Mouse (Mus musculus) gastrocnemius, adult 2 months (tissue): ENCODE data around the gene Rabggta. TPM values are rescaled to one million over a fixed set of nuclear protein-coding genes. Genes with fewer than 3 reads are reported as not detected.
"Not testable (repeated sequence)": the region's sequence is repeated elsewhere in the genome, so short reads cannot be mapped to it uniquely, and the experiment has no call there.

Source experiments
- DNase-seq: peaks from one replicate; pipeline ENCODE4 v3.0.0; 2022
- H3K27ac ChIP-seq: fragments of 200-600 bp; 2 replicates; pipeline ENCODE4 v1.8.1; 2022; ENCODE audit warnings: mild to moderate bottlenecking
- H3K4me3 ChIP-seq: fragments of 200-600 bp; 2 replicates; pipeline ENCODE4 v1.8.1; 2022; ENCODE audit warnings: mild to moderate bottlenecking, moderate library complexity
- CTCF ChIP-seq: fragments of 200-600 bp; IDR thresholded peaks from 2 replicates; pipeline ENCODE4 v1.8.1; 2022; ENCODE audit warnings: antibody characterized with exemption, mild to moderate bottlenecking, moderate library complexity
- intact Hi-C: fragments of 180-260 bp; cut with DNase I; formaldehyde crosslinking; loops from one replicate; pipeline ENCODE4 v1.15.1; 2025
- long read RNA-seq, 2 experiments: library from polyadenylated mRNA; stranded (forward); transcript quantifications; one replicate each; pipeline ENCODE4 v2.0.0; 2021
- total RNA-seq, 2 experiments: library from RNA; stranded (reverse); gene quantifications; 2 replicates each; pipeline ENCODE4 v1.2.3; 2021

Gene Rabggta
- 10 to 100 TPM in 1 of 2 experiments, 1 to 10 TPM in 1; 9.8 to 10.6 TPM for total RNA-seq
- long read RNA-seq, experiment 1, transcript Rabggta-202 (17 exons, 1,886 nt), result major isoform, 14 of 18 reads
- long read RNA-seq, experiment 1, partial matches to known transcripts, result 1 of 18 reads
- long read RNA-seq, experiment 1, other reads (novel, unspliced or antisense), result 2 of 18 reads
- long read RNA-seq, experiment 2, transcript Rabggta-202 (17 exons, 1,886 nt), result major isoform, 7 of 17 reads
- long read RNA-seq, experiment 2, partial matches to known transcripts, result 2 of 17 reads
- long read RNA-seq, experiment 2, other reads (novel, unspliced or antisense), result 4 of 17 reads

DNA sequence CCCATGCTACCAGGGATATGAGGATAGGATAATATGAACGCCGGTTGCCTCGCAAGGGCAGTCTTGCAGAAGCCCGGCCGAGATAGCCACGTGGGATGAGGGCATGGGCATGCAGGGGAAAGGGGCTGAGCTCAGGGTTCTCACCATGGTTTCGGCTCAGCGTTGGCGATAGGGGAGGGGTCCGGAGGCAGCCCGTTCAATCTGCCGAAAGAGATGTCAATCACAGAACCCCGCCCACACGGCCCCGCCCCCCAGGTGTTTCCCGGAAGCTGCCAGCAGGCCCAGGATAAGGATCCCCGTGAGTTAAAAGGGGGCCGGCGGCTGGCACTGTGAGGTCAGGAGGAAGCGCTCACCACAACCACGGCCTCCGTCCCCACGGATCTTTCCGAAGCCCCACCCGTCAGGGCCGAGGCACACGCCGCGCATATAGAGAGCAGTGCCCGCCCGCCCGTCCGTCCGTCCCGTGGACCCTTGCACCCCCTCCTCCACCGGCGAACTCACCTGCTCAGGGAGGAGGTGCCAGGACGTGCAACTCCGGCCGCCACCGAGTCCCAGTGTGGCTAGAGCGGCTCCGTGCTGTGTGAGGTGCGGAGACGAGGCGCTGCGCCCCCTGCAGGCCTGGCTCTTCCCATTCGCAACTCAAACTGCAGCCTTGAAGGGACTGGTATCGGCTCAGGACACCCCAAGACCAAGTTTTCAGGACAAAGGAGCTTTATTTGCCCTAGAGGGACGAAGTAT lies at the start of gene Rabggta:
Gene Rabggta (minus strand): TSS at position 564 of the 738 bp plus-strand sequence.
- TF ChIP-seq CTCF, result peak; percentile 92
- intact Hi-C loops, result loop anchor here (5.0 kb wide), 1 partner anchor 40 kb away; the partner anchor contains the start of gene Tinf2
- Histone ChIP-seq H3K4me3 (peak within 1 kb of the TSS; percentile 78), H3K27ac (peak within 1 kb of the TSS; percentile 88)
- peak; percentile 94 for DNase-seq

DNA sequence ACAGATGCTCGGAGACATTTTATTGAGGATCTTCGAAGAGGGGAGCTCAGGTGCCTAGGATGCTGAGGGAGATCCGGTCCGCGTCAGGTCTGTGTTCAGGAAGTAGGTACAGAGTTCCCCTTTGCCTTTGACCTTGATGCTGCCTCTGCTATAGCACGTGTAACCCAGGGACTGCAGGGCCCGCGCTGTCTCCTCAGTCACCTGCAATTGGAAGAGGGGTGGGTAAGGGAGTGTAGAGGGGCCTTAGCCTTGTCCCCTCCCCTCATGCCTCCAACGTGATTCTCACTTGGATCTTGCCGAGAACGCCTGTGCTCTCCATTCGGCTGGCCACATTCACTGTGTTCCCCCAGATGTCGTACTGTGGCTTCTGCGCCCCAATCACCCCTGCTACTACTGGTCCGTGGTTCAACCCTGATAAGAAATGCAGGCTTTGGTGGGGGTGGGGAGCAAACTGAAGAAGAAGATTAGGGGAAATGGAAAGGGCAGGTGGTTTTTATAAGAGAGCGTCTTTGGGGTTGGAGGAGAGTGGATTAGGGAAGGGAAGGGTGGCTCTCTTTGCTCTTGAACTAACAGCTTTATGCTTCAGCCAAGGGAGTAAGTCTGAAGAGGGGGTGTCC lies 47.1 kb upstream of the Rabggta start:
- Histone ChIP-seq H3K27ac (no peak overlapping the region), H3K4me3 (no peak overlapping the region)
- no peak for DNase-seq
- intact Hi-C loops, result no loop called here
- no peak for TF ChIP-seq CTCF

DNA sequence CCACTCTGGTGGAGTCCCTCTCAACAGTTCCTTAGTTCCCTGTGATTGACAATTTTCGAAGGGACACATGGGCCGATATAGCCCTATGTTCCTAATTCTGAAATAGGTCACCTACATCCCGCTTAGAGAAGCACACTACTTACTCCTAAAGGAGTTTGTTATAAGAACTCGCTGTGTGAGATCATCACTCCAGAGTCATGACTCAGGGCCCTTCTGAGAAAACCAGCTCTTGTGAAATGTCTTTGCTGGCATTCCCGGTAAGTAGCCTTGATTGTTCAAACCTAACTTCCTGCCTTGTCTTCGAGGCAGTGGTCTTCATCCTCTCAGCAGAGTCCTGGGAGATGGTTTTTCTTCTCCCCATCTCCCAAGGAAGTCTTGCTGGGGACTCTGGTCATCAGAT lies 46.5 kb upstream of the Rabggta start:
- intact Hi-C loops, result no loop called here
- TF ChIP-seq CTCF, result no peak
- H3K4me3 ChIP-seq, result no peak overlapping the region
- H3K27ac ChIP-seq, result no peak overlapping the region
- DNase-seq, result no peak

DNA sequence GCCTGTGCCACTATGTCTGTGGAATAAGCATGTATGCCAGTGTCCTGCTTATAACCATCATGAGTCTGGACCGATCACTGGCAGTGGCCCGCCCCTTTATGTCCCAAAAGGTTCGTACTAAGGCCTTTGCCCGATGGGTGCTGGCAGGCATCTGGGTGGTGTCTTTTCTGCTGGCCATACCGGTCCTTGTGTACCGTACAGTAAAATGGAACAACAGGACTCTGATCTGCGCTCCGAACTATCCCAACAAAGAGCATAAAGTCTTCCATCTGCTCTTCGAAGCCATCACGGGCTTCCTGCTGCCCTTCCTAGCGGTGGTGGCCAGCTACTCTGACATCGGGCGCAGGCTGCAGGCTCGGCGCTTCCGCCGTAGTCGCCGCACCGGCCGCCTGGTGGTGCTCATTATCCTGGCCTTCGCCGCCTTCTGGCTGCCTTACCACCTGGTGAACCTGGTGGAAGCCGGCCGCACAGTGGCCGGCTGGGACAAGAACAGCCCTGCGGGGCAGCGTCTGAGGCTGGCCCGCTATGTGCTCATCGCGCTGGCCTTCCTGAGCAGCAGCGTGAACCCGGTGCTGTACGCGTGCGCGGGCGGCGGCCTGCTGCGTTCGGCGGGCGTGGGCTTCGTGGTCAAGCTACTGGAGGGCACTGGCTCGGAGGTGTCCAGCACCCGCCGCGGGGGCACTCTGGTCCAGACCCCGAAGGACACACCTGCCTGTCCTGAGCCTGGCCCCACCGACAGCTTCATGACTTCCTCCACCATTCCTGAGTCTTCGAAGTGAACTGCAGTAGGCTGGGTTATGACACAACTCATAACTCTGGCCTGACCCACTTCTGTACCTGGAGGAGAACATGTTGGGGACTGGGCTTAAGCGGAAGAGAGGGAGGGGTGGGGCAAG lies 45.7 kb upstream of the Rabggta start:
- H3K27ac ChIP-seq, result peak overlapping the region; percentile 43; the same call in 1 of the 2 replicates
- TF ChIP-seq CTCF, result peak; percentile 67
- peak; percentile 77 for DNase-seq
- H3K4me3 ChIP-seq, result peak overlapping the region; percentile 70
- intact Hi-C loops, result no loop called here

DNA sequence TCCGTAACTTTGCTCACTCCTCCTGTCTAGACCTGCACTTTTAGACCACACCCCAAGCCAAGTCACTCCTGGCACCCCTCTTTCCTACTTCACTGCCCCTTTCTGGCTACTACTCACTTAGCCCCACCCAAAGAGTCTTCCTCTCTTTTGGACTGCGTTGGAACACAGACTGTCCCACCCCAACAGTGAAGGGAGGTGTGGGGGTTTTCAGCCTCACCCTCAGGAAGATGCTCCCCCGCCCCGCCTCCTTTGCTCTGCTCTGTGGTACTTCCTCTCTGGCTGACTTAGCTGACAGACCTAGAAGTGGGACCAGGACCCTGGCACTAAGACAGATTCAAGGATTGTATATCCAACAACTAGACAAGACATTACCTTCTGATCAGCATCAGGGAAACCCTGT lies 43.6 kb upstream of the Rabggta start, which contains the start of gene Ltb4r1:
Gene Ltb4r1 (plus strand): TSS at position 267 of the 400 bp plus-strand sequence.
- TF ChIP-seq CTCF, result no peak
- no peak for DNase-seq
- intact Hi-C loops, result no loop called here
- no peak within 1 kb of the TSS for H3K27ac ChIP-seq
- no peak within 1 kb of the TSS for H3K4me3 ChIP-seq

DNA sequence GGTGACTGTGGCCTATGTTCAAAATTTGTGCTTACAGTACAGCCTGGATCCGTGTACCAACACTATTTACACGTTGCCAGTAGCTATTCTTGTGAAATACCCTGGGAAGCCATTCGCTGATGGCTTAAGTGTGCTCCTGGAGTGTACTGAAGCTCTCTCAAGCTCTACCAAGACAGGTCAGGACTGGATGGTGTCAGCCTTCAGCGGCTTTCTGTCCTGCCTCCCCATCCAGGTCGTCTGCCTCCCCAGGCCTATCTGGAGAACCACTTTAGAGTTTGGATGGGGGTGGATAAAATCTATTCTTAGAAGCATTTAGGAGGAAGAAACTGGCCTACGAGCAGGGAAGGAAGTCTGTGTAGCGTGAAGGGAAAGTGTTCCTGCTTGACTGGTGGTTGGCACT lies 41.1 kb upstream of the Rabggta start:
- no peak for TF ChIP-seq CTCF
- no peak for DNase-seq
- Histone ChIP-seq H3K4me3 (peak overlapping the region; percentile 82), H3K27ac (peak overlapping the region; percentile 79)
- intact Hi-C loops, result no loop called here

DNA sequence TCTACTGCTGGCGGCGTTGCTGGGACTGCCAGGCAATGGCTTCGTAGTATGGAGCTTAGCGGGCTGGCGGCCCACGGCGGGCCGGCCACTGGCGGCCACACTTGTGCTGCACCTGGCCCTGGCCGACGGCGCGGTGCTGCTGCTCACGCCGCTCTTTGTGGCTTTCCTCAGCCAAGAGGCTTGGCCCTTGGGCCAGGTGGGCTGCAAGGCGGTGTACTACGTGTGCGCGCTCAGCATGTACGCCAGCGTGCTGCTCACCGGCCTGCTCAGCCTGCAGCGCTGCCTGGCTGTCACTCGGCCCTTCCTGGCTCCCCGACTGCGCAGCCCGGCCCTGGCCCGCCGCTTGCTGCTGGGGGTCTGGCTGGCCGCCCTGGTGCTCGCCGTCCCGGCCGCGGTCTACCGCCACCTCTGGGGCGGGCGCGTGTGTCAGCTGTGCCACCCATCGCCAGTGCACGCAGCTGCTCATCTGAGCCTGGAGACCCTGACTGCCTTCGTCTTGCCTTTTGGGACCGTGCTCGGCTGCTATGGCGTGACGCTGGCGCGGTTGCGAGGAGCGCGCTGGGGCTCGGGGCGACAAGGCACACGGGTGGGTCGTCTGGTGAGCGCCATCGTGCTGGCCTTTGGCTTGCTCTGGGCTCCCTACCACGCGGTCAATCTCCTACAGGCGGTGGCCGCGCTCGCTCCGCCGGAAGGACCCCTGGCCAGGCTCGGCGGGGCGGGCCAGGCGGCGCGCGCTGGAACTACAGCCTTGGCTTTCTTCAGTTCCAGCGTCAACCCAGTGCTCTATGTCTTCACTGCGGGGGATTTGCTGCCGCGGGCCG lies 40.1 kb upstream of the Rabggta start:
- peak; percentile 74 for DNase-seq
- peak; percentile 43 for TF ChIP-seq CTCF
- intact Hi-C loops, result no loop called here
- peak overlapping the region; percentile 82 for H3K4me3 ChIP-seq
- peak overlapping the region; percentile 79 for H3K27ac ChIP-seq

DNA sequence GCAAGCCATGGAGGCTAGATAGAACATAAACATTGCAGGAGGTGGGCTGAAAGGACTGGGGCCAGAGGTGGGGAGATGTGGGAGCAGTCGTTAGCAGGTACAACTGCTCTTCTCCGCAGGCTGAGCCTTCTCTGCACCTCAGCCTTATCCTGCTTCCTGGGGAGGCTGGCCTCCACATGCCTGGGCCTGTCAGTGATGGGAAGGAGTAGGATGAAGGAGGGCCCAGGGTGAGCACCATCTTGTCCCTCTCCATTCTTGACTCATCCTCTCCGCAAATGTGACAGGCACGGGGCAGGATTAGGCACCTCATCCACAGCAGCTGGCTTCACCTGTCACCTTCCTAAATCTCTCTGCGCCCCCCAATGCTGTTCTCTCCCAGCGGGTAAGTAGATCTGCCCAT lies 39.1 kb upstream of the Rabggta start, which contains the start of gene Ltb4r2:
Gene Ltb4r2 (plus strand): TSS at position 266 of the 400 bp plus-strand sequence.
- TF ChIP-seq CTCF, result no peak
- DNase-seq, result no peak
- Histone ChIP-seq H3K4me3 (peak within 1 kb of the TSS; percentile 82), H3K27ac (peak within 1 kb of the TSS; percentile 79)
- intact Hi-C loops, result no loop called here

DNA sequence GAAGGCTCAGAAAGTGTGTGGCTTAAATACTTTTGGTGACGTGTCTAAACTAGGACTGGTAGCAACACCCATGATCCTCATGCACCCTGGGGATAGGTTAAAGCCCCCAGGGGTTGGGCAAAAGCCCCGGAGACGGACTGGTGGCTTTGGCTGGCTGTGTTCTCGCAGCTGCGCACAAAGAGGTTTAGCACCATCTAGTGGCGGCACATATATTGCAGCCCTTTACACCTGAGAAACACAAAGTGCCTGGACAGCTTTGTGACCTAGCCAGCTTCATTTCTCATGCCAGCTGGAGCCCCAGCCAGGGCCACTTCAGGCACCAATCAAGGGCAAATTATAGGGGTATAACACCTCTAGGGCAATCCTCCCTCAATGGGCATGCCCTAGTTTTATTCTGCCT lies 38.1 kb upstream of the Rabggta start:
- TF ChIP-seq CTCF, result peak; percentile 83
- peak overlapping the region; percentile 70 for H3K4me3 ChIP-seq
- H3K27ac ChIP-seq, result peak overlapping the region; percentile 35
- intact Hi-C loops, result not testable (repeated sequence)
- peak; percentile 86 for DNase-seq

DNA sequence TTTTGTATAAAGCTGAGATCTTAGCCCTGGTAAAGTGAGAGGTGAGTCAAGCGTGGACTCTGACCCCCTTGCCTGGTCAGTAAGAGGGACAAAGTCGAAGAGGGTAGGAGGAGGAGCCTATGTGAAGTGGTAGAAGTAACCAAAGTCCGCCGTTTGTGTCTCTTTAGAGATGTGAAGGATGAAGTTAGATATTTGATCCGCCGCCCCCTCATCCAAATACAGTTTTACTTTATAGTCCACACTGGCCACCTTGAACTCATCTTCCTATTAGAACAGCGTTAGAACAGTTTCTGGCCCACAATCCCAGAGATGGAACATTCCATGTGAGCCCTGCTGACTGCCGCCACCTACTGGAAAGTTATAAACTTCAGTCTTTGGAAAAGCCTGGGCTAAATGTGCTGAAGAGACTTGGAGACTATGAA lies 36.3 kb upstream of the Rabggta start, which contains the start of gene Cideb:
Gene Cideb (minus strand): TSS at position 96 of the 422 bp plus-strand sequence.
- intact Hi-C loops, result no loop called here
- H3K27ac ChIP-seq, result no peak within 1 kb of the TSS
- peak; percentile 38 for DNase-seq
- no peak within 1 kb of the TSS for H3K4me3 ChIP-seq
- TF ChIP-seq CTCF, result peak; percentile 73

DNA sequence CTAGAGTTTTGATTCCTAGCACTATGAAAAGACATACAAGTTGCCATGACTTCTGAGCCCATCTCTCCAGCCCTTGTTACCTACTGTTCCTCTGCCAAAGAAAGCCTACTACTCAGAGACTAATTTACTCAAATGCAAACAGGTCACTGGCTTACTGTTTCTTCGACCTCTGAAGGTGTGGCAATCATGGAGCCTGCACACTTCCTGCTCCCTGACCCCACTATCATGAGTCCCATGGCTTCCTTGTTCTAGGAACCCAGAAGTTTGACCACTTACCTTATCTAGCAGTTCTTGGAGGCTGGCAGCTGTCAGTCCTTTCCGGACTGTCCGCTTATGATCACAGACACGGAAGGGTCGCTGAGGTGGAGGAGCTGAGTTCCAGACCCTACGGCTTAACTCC lies 35.5 kb upstream of the Rabggta start:
- TF ChIP-seq CTCF, result no peak
- no peak overlapping the region for H3K27ac ChIP-seq
- intact Hi-C loops, result no loop called here
- no peak for DNase-seq
- H3K4me3 ChIP-seq, result no peak overlapping the region
